Mouse (Mus musculus) A20 (cell line): ENCODE data around the gene Cyth1.

Experiments
- DNase-seq: peaks from one replicate; pipeline ENCODE4 v3.0.0-alpha.2; 2011; ENCODE audit warnings: low read depth, low spot score

Gene Cyth1

DNA sequence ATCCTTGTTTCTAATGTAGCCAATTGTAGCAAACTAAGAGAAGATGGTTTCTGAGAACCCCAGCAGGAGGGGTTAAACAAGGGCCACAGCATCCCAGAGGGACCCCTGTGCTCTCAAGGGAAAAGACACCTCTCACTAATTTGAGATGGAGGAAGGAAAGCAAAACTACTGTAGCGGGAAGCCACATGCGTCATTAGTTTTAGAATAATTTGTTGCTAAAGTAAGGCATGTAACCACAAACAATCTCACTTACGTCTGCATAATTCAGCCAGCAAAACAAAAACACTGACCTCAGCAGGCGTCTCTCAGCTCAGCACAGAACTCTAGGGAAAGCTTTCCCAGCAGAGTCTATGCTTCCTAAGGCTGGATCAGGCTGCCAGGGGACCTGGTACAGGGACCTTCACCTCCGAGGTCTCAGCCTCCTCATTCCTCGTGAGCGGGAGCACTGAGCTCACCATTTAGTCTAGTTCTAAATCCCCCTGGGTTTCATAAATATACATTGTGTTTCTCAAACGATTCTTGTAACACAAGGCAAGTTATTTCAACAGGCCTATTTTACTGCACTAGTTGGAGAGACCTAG, 91.8 kb downstream of the Cyth1 start:
- DNase-seq = no peak

DNA sequence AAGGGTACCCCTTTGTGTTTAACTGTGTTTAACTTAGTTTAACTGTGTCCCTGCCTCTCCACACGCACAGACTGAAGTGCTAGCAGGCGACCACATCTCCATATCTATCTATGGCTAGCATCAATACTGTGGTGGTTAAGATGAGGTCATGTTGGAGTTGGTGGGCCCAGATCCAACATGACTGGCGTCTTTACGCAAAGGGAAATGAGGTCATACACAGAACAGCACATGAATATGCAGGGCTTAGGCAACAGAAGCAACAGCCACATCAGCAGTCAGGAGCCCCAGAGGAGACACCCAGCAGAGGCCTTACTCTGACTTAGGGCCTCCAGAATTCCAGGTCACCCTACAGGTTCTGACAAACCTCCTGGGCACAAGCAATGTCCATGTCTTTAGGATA, 95.4 kb downstream of the Cyth1 start:
- no peak for DNase-seq

DNA sequence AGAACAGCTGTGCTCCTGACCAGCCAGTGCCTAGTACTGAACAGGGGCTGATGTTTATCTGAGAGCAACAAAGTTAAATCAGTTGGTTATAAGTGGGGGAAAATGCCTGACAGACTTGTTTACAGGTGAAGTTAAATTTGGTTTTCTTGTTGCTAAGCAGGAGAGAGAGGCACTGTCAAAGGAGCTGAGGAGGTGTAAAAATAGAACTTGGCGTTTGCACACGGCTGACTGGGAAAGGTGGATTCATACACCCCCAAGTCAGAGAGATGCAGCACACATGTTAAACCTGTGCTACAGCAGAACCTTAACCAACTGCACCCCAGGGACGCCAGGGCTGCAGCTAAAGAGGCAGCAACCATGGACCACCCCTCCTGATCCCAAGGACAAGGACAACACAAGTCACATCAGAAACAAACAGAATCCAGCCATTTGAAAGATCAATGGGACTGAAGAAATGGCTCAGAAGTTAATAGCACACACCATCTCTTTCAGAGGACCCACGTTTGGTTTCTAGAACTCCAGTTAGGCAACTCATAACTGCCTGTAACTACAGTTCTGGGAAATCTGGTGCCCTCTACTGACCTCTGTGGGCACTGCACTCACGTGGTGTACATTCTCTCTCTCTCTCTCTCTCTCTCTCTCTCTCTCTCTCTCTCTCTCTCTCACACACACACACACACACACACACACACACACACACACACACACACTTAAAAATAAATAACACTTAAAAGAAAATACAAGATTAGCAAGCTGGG, 96.8 kb downstream of the Cyth1 start:
- no peak for DNase-seq

DNA sequence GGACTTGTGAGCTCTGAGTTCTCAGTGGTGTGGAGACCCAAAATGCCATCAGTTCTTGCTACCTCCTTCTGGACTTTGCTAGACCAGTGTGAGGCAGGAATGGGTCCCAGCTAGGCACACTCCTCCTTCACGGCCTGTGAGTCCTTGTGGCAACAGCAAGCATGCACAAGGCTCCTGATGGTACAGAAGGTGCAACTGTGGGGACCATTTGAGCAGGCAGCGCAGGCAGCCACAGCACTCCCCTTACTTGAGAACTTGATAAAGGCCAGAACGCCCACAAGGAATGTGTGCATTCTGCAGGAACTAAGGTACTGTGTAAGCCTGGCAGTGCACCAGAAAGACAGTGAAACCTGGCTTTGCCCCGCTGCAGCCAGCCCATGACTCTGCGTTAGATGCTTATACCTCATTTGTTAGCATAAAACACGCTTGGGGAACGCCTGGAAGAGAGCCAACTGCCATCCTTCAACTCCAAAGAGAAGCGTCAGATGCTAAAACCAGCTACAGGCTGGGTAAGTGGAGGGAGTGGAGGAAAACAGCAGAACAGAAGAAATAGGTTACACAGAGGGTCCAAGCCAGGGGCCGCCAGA, 98.2 kb downstream of the Cyth1 start:
- DNase-seq = no peak

DNA sequence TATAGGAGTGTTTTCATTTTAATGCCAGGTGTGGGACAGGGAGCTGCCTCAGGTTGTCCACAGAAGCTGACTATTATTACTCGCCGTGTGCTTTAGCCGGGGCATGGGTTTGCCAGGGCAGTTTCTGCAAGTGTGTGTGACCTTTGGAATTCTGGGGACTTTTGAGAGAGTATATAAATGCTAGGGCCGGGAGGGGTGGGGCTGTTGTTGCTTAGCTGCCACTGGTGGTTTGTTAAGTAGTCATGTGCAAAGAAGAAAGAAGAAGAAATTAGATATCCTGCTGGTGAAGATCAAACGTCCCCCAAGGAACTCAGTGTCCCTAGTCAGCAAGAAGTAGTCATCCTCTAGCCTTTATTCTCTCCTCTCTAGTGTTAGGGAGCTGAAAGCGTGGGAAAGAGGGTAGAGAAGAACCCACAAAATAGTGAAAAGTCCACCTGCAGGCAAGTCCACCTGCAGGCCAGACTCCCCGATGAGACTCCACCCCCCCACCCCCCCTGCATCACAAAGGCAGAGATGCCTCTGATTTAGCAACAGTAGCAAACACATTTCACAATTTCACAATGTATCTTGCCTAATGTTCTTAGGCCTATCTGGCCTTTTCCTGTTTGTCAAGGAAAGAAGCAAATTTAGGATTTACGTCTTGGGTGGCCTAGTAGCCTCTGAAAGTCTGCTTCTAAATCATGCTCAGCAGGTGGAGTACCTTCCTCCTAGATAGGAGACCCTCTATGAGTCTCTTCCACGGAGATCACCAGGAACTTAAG, 100.3 kb downstream of the Cyth1 start:
- DNase-seq = no peak

DNA sequence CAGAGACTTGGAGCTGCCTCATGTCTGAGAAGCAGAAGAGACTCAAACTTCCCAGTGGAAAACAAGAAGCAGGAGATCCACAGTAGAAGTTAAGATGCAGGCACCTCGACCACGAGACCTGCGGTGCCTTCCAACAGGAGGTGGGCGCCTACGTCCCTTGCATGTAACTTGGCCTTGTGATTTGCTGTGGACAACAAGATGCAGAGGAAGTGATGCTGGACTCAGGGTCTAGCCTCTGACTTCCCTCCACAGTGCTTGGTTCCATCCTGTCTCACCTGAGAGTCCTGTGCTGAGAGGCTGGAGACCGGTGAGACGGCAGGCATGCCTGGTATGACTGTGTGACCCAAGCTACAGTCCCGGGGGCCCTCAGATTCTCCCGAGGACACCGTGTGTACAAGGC, 101.9 kb downstream of the Cyth1 start:
- DNase-seq = no peak

DNA sequence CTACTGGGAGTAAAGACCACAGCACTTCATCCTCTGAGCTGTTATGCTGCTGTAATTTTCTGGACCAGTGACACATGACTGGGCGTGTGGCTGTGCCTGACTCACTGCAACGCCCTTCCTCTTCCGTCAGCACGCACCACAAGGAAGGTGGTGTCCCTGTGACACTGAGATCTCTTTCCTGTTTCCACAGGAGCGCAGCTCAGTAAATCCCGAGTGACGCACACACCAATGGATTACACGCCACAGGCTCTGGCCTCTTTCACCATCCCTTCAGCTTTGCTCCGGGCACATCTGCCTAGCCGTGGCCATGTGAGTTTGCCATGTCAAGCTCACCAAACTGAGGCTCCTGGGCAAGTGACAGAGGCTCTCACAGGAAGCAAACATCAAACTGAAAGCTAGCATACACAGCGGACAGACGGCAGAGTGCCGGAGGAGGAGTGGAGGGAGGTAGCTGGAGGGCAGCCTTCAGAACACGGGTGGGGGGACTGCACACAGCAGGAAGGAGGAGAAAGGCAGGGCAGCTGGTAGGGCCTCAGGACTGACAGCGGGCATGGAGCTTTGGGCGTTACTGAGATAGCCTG, 102.5 kb downstream of the Cyth1 start:
- peak; percentile 59 for DNase-seq

DNA sequence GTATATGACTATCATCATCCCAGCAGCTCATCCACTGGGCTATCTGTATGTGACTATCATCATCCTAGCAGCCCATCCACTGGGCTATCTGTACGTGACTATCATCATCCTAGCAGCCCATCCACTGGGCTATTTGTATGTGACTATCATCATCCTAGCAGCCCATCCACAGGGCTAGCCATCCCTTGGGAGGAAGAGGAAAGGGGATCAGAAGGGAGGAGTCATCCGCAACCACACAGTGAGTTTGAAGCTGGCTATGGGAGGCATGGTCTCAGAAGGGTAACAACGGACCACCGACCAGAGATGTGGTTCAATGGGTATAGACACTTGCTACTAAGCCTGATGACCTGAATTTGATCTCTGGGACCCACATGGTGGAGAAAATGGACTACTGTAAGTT, 103.3 kb downstream of the Cyth1 start:
- no peak for DNase-seq

DNA sequence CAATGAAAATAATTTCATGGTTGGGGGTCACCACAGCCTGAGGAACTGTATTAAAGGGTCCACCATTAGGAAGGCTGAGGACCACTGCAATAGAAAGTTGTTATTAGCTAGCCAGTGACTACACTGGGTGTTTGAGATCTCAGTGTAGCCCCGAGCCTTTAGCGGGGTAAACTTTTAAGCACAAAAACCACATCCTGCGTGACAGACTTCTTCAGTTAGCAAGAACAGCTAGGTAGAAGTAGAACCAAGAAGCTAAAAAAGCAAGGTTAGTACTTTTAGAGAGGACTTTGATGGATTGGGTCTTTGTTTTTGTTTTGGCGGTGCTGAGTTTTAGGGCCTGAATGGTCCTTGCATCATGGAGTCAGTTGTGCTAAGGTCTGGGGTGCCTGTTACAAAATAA, 104.7 kb downstream of the Cyth1 start:
- DNase-seq = no peak

DNA sequence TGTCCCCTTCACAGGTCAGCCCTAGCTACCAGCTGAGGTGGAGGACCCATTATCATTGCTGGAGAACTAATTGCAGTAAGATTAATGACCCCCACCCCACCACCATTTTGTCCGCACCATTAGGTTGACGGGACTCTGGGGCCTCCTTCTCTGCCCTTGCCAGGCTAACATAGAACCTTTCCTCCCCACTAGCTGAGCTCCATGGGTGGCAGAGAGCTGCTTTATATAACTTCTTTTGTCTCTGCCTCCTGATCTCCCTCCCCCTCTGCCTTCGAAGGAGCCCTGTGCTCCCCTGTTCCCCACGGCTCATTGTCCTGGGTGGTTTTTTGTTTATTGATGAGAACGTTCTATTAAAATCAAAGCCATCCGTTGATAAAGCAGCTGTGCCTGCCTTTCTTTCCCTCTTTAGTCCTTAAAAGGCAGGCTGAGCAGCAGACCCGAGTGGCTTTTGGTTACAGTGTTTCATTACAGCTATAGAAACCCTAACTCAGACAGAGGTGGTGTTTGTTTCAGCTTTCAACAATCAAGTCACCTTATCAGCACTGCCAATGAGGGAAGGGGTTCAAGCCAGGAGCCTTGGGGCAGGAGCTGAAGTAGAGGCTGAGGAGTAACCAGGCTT, 105.7 kb downstream of the Cyth1 start:
- no peak for DNase-seq

DNA sequence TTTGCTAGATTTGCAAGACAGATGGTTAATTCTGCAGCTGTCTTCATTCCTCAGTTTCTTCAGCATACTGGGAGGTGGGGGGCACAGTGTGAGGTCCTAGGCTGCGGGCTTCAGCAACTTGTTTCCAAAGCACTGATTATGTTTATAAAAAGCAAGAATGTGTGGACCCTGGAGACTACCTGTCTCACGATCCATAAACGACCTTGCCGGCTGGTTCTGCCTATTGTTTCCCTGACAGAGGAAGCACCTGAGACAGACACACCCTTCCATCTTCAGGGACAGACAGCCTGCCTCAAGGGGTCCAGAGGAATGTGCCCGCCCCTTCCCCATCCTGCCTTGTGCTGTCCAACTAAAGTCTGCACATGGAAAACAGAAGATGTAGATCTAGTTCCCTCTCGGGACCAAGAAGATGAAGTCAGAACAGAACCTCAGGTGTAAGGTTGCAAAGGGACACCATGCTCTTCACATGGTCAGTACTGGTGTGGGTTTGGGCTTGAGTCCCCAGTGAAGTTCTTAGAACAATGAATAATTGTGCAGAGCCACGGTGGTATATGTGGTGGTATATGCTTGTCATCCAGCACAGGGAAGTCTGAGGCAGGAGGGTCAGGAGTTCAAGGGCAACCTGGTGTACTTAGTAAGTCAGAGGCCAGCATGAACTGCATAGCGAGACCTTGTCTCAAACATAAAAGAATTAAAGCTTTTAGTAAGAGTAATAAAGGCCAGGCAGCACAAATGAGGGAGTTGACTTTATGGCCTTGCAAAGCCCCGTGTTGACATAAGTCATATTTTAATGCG, 107.4 kb downstream of the Cyth1 start:
- no peak for DNase-seq

DNA sequence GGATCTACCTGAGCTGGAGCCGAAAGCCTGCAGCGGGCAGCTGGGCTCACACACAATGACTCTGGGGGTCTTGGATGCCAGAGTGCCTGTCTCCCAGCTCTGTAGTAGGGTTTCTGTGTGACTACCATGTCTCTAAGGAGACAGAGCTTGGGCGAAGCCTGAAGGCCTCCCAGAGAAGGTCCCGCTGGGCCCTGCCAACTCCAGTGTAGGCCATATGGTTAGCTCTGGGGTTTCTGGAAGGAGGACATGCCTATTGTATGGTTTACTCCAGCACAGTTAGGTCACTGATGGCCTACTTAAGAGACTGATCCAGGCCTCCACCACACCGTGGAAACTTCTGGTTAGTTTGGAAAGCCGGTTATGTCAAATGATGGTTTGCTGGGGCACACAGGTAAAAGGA, 110.0 kb downstream of the Cyth1 start:
- no peak for DNase-seq

DNA sequence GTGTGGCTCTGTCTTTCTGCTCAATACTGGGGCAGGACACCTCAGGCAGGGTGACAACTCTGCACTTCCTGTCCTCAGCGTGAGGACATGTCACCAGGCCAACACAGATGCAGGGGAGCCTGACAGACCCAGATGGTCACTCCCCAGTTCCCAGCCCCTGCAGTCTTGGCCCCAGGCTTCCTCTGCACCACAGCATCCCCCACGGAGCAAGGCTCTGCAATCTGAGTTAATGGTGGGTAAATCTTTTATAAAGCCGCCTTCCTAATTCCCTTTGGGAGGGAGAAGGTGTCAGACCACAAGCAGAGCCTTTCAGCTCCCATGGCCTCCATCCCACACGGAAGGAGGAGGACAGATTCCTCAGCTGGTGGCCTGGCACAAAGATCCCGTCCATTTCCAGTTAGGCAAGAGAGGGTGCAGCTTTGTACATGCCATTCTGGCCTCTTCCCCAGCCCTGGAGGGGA, 112.2 kb downstream of the Cyth1 start:
- no peak for DNase-seq

DNA sequence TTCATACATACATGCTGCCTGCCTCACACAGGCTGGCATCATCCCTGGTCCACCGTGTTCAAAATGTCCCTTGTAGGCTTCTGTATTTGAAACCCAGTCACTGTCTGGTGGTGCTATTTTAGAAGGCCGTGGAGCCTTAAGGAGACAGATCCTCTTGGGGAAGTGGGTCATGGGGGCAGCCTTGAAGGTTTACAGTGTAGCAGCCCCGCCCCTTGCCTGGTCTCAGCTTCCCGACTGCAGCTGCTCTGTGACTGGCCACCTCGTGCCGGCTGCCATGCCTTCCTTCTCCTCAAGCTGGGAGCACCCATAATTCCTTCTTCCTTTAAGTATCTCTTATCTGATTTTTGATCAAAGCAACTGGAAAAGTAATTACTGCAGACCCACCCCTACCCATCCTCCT, 113.1 kb downstream of the Cyth1 start:
- no peak for DNase-seq

DNA sequence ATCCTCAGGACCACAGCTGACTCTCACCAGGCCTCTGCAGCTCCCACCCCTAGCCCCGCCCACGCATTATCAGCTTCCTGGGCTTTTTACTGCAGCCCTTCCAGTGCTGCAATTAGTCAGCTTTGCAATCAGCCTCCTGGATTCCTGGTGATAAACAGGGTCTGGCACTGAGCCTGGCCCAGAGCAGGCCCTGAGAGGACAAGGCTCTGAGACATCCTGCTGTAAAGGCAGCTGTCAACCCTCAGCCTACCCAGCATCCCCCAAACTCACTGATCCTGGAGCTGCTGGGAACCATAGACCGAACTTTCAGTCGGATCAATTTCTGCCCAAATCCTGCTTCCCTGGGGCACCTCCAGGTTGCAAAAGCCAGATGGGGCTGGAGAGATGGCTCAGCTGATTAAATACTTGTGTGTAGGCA, 114.6 kb downstream of the Cyth1 start:
- no peak for DNase-seq

DNA sequence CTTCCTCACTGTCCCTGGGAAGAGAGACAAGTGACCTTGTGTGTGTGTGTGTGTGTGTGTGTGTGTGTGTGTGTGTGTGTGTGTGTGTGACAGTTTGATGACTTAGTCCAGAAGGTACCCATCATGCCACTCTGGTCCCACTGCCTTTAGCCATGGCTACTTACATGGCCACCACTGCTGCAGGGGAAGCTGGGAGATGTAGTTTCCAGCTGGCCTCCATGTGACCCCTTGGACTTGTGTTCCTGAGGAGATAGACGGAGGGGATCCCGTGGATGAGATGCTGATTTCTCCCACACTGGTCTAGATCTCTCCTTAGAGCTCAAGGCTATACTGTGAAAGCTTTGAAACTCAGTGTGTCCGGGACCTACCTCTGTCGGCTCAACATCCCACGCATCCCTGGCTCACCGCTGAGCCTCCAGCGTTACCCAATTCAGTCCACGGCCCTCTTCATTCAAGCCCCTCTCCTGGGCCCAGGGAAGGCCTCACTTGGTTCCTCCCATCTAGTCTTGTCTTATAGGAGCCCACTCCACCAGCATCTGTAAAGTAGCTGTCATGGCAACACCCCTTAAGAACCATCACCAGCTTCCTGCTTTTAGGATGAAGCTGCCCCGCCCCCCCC, 115.2 kb downstream of the Cyth1 start:
- no peak for DNase-seq

DNA sequence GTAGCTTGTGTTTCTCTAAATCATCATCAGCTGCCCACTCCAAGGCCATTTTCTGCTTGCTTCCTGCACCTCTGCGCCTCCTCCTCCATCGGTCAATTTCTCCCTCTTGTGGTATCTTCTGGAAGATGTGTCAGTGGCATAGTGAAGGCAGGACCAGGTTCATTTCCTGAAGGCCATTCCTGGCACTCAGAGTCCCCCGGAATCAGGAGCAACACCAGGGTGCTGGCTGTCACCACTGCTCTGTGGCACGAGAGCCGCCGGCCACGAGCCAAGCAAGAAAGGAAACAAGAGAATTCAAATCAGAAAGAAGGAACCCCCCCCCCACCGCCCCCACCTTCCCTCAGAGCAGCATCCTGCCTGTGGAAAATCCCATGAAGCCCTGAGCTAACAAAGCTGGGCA, 116.3 kb downstream of the Cyth1 start:
- DNase-seq = no peak

DNA sequence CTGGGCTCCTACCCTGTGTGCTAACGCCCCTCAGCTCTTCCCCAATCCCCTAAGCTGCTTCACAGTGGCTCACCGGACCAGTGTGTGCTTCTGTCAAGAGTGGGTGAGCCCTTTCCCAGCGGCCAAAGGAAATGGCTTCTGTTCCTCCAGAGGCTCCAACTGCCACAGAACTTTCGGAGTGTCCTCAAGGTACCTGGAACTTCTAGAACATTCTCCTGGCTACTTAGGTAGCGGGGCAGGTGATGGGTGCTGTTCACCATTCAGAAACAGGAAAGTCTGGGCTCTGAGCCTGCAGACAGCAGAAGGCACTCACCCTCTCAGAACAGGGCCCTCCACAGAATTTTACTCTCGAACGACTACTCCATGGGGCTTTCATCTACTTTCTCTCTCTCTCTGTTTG, 117.9 kb downstream of the Cyth1 start, which contains the start of gene Dnah17:
Dnah17 (minus strand) TSS at position 101 of the 400 bp plus-strand sequence.
- DNase-seq = no peak

DNA sequence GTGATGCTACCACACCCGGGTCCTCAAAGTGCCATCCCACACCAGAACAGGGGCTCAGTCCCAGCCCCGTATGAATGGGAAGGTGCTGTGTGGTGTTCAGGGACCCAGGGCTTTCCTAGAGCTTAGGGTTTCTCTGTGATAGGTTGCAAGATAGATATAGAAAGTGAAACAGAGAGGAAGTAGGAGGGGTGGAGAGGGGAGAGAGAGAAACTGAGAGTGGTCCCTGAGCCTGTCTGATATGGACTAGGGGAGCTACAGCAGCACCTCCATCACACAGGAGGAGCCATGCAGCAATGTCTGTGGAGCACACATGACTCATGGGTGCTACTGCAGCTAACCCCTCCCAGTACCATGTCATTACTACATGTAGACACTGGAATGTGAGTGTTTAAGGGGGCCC, 118.6 kb downstream of the Cyth1 start:
- no peak for DNase-seq

DNA sequence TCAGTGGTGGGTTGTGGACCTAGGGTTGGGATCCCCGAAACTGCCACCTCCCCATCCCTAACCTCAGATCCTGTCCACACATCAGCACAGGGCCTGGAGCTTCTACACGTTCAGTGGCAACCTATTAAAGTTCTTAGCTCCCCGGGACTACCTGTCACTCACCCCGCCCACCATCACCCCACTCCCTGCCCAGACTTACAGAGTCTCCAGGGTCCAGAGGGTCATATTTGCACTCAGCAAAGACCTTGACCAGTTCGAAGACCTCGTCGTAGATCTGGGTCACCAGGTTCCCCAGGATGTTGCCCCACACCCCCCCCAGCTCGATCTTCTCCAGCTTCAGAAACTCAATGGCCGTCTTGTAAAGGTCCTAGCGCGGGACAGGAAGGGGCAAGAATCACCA, 126.8 kb downstream of the Cyth1 start:
- no peak for DNase-seq
